Mouse (Mus musculus) hindbrain, embryonic 11.5 days (tissue): ENCODE data around the gene Nedd9. TPM values are rescaled to one million over a fixed set of nuclear protein-coding genes. Genes with fewer than 3 reads are reported as not detected.

Experiments
- ATAC-seq: fragments of 200-750 bp; cut with Nextera tagmentation; 2 replicates; pipeline ENCODE4 v1.8.0; 2017; ENCODE audit warnings: mild to moderate bottlenecking, moderate TSS enrichment, moderate library complexity; ENCODE audit not compliant: low FRiP score
- DNase-seq: peaks from one replicate; pipeline ENCODE4 v3.0.0-alpha.2; 2015; ENCODE audit warnings: low spot score
- H3K27ac ChIP-seq: fragments of 300-500 bp; sonication (generic); 2 replicates; pipeline ENCODE4 v1.5.1; 2014; ENCODE audit warnings: mild to moderate bottlenecking, low read depth, low read length
- H3K27me3 ChIP-seq: fragments of 300-500 bp; sonication (generic); 2 replicates; pipeline ENCODE4 v1.6.1; 2014; ENCODE audit warnings: mild to moderate bottlenecking, low read length, moderate library complexity, mixed read lengths; ENCODE audit not compliant: control insufficient read depth, insufficient read depth
- H3K36me3 ChIP-seq: fragments of 300-500 bp; sonication (generic); 2 replicates; pipeline ENCODE4 v1.6.1; 2014; ENCODE audit warnings: mild to moderate bottlenecking, low read length, moderate library complexity, mixed read lengths; ENCODE audit not compliant: control insufficient read depth, insufficient read depth
- H3K4me1 ChIP-seq: fragments of 300-500 bp; sonication (generic); replicated peaks from 2 replicates; pipeline ENCODE4 v1.6.1; 2014; ENCODE audit warnings: low read length, mixed read lengths; ENCODE audit not compliant: control insufficient read depth, insufficient read depth
- H3K4me2 ChIP-seq: fragments of 300-500 bp; sonication (generic); replicated peaks from 2 replicates; pipeline ENCODE4 v1.6.1; 2014; ENCODE audit warnings: mild to moderate bottlenecking, low read depth, low read length
- H3K4me3 ChIP-seq: fragments of 300-500 bp; sonication (generic); 2 replicates; pipeline ENCODE4 v1.5.1; 2014; ENCODE audit warnings: low read depth, low read length
- H3K9ac ChIP-seq: fragments of 300-500 bp; sonication (generic); 2 replicates; pipeline ENCODE4 v1.6.1; 2014; ENCODE audit warnings: low read depth, low read length
- H3K9me3 ChIP-seq: fragments of 300-500 bp; sonication (generic); 2 replicates; pipeline ENCODE4 v1.6.1; 2016; ENCODE audit warnings: low read length; ENCODE audit not compliant: control insufficient read depth
- WGBS: fragments of 180-500 bp; shearing (Covaris S2); extraction: QIAGEN DNeasy Blood & Tissue Kit; methylation state at CpG from one replicate; pipeline ENCODE4 v1.1.7; 2014; 5-methylcytosine and 5-hydroxymethylcytosine counted together
- polyA plus RNA-seq: library from polyadenylated mRNA; unstranded; fragments of >200 nt; fragmentation: Nextera tagmentation; extraction: Ambion mirVana; gene quantifications from 2 replicates; pipeline ENCODE4 v1.2.1, GENCODE M21; 2014

The Nedd9 gene
- polyA plus RNA-seq, 1 experiment from 2014 or later = 22.6 TPM

DNA sequence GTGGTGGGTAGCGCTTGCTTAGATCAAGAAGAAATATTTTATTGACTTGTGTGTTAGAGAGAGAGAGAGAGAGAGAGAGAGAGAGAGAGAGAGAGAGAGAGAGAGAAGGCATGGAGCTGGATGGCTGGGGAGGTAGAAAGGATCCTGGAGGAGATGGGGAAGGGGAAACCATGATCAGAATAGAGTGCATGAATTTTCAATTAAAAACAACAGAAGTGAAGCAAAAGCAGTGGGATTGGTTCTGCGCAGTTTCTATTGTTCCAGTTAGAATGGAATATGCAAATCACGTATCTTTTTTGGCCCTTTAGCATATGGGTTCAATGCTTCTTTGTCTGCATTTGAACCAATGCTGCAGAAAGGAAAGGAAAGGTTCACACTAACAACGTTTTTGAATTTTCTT lies 45.0 kb downstream of the Nedd9 start:
- peak; percentile 75 for ATAC-seq
- 65% methylated on average over 4 of the region's 4 CpGs for WGBS

DNA sequence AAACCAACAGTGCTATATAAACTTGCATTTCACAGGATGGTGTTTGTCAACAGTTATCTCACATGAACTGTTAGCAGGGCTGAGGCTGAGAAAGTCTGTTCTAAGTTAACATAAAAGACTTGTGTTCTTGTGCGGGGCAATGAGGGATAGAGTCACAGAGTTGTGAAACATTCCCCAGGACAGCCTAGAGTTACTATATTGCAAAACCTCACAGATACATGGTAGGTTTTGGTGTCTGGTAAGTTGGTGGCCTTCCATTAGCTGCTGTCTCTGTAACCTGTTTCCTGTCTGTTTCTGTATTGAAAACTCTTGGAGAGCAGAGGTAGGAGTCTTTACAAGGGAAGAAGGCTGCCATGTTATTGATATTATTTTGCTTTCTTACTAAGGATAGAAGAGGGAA lies 47.0 kb downstream of the Nedd9 start:
- Histone ChIP-seq H3K9me3 (no peaks in the 10 kb centered on the region), H3K4me3 (no peak overlapping the region), H3K9ac (no peak overlapping the region), H3K36me3 (no peaks in the 10 kb centered on the region), H3K4me2 (no peak overlapping the region), H3K27ac (no peak overlapping the region), H3K27me3 (no peaks in the 10 kb centered on the region), H3K4me1 (0 out of 2 replicates have a peak, but pooled peaks cover 3% of the 10 kb centered on the region)
- DNase-seq (no peak), ATAC-seq (no peak)
- WGBS = 87% methylated on average over 1 of the region's 1 CpGs

More for the DNA sequence above, 45.0 kb downstream of the Nedd9 start:
- H3K9ac ChIP-seq = no peak overlapping the region
- H3K4me3 ChIP-seq = no peak overlapping the region
- 0 out of 2 replicates have a peak, but pooled peaks cover 3% of the 10 kb centered on the region for H3K4me1 ChIP-seq
- no peak for DNase-seq
- H3K9me3 ChIP-seq = no peaks in the 10 kb centered on the region
- no peaks in the 10 kb centered on the region for H3K36me3 ChIP-seq
- no peaks in the 10 kb centered on the region for H3K27me3 ChIP-seq
- no peak overlapping the region; the same call in 1 of the 2 replicates for H3K27ac ChIP-seq
- no peak overlapping the region for H3K4me2 ChIP-seq

DNA sequence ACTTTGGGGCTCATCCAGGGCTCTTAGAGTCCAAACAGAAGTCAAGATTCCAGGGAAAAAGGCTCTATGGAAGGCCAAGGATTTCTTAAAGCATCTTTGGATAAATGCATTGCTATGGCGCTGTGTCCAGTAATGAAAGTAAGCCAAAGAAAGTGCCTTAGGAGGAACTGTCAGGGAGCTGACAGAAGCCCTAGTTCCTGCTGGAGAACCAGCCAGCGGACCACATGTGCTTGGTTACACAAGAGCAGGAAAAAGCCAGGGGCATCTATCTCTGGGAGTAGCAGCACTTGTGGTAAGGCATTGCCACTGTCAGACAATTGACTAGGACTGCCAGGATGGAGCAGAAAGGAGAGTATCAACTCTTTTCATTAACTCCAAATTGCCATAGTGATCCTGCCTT lies 49.8 kb downstream of the Nedd9 start:
- DNase-seq = no peak
- H3K36me3 ChIP-seq = no peaks in the 10 kb centered on the region
- H3K9me3 ChIP-seq = no peaks in the 10 kb centered on the region
- no peak overlapping the region for H3K4me3 ChIP-seq
- H3K27ac ChIP-seq = no peak overlapping the region
- WGBS = 96% methylated on average over 2 of the region's 2 CpGs
- H3K4me1 ChIP-seq = no peaks in the 10 kb centered on the region
- no peak overlapping the region for H3K4me2 ChIP-seq
- H3K27me3 ChIP-seq = no peaks in the 10 kb centered on the region
- no peak for ATAC-seq
- H3K9ac ChIP-seq = no peak overlapping the region

DNA sequence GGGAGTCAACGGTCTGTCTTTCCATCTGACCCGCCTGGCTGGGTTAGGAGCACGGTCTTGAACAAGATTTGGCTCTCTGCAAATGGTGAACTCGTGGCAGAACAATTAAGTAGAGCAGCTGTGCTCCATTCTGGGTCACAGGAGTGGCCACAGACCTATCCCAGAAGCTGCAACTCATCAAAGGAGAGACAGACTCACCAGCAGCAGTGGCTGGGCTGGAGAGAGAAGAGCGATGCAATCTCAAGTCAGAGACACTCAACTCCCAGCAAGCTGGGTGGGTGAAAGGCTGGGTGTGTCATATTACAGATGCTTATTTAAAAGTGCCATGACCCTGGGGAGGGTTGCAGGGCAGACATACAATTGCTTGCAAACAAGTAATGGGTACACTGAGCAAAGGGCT lies 50.4 kb downstream of the Nedd9 start:
- WGBS = 82% methylated on average over 5 of the region's 5 CpGs
- H3K27me3 ChIP-seq = no peaks in the 10 kb centered on the region
- H3K4me3 ChIP-seq = no peak overlapping the region
- H3K36me3 ChIP-seq = no peaks in the 10 kb centered on the region
- no peak overlapping the region for H3K27ac ChIP-seq
- H3K9ac ChIP-seq = no peak overlapping the region
- H3K9me3 ChIP-seq = no peaks in the 10 kb centered on the region
- no peak for DNase-seq
- no peak overlapping the region for H3K4me2 ChIP-seq
- ATAC-seq = no peak
- H3K4me1 ChIP-seq = no peaks in the 10 kb centered on the region

DNA sequence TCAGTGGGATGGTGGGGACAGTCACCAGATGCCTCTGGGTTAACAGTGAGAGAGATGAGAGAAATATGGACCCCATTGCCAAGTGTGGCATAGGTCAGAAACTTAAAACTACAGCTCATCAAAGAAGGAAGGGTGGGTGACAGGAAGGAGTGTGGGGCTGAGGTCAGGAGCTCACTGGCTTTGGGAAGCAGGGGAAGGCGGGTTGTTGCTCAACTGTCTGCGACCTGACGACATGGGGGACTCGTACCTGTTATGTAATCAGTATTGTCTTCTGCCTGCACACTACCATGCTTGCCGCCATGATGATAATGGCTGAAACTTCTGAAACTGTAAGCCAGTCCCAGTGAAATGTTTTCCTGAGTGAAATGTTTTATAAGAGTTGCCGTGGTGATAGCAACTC lies 54.0 kb downstream of the Nedd9 start:
- no peak for DNase-seq
- no peaks in the 10 kb centered on the region for H3K9me3 ChIP-seq
- H3K4me1 ChIP-seq = no peaks in the 10 kb centered on the region
- no peak for ATAC-seq
- no peaks in the 10 kb centered on the region for H3K36me3 ChIP-seq
- 86% methylated on average over 6 of the region's 6 CpGs for WGBS
- no peaks in the 10 kb centered on the region for H3K27me3 ChIP-seq
- H3K27ac ChIP-seq = no peak overlapping the region
- no peak overlapping the region for H3K4me3 ChIP-seq
- no peak overlapping the region for H3K9ac ChIP-seq
- H3K4me2 ChIP-seq = no peak overlapping the region

DNA sequence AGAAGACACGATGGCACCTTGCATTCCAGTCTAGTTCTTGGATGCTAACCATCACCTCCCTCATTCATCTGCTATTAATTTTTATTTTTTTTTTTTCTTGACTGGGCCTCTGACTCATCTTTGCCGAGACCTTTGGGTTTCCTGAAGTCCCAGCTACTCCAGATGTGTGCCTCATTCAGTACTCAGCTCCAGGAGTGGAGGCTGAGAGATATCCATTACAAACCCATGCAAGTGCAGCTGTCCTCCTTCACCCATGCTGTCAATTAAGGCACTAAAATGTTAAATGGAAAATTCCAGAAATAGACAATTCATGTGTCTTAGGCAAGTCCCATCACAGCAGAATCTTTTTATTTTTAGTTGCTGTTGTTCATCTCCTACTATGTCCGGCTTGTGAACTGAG lies 55.4 kb downstream of the Nedd9 start:
- no peak for DNase-seq
- H3K4me3 ChIP-seq = no peak overlapping the region
- no peaks in the 10 kb centered on the region for H3K36me3 ChIP-seq
- ATAC-seq = no peak
- no peaks in the 10 kb centered on the region for H3K4me1 ChIP-seq
- H3K9ac ChIP-seq = no peak overlapping the region
- WGBS = 75% methylated on average over 3 of the region's 3 CpGs
- H3K4me2 ChIP-seq = no peak overlapping the region
- no peaks in the 10 kb centered on the region for H3K9me3 ChIP-seq
- H3K27me3 ChIP-seq = no peaks in the 10 kb centered on the region
- no peak overlapping the region for H3K27ac ChIP-seq

DNA sequence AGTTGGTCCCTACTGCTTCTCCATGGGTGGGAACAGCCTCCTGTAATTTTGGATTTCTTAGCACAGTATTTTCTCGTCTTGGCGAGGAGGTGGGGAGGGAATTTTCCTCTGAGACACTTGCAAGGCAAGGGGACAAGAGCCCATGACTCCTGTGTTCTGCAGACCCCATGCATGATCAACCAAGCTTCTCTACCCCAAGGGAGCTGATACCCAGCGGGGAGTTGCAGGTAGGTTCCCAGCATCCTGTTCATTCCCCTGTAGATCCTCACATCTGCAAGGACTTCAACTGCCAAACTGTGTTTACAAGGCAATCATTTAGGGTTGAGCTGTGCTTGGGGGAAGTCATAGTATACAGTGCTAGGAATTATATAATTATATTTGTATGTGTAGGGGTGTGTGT lies 60.1 kb downstream of the Nedd9 start:
- Histone ChIP-seq H3K27me3 (no peaks in the 10 kb centered on the region), H3K27ac (no peak overlapping the region), H3K4me3 (no peak overlapping the region), H3K4me1 (no peaks in the 10 kb centered on the region), H3K9me3 (no peaks in the 10 kb centered on the region), H3K9ac (no peak overlapping the region), H3K4me2 (no peak overlapping the region), H3K36me3 (no peaks in the 10 kb centered on the region)
- no peak for DNase-seq
- no peak for ATAC-seq
- 80% methylated on average over 3 of the region's 3 CpGs for WGBS

DNA sequence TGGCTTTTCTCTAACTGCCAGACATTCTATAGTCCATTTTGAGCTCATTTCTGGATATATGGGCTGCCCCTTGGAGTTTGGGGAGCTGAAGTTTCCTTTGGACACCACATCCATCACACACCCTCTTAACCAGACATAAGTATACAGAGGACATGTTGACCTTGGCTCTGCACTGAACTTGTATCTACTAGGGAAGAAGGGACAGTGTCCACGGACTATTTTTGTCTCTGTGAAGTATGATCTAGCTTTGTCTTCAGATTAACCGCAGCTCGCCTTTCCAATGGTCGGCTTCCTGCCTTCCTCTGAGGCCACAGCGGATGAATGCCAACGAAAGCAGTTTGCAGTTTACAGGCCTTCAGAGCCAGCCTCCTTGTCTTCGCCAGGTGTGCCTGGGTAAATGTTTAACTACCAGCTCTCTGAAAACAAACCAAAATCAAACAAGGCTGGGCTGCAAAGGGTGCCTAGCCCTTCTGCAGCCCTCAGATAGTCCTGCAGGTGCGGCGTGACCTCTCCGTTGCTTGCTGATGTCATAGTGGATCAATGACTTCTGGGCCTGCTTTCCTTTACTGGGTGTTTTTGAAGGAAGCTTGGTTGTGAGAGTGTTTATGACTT lies 63.6 kb downstream of the Nedd9 start:
- H3K36me3 ChIP-seq = no peaks in the 10 kb centered on the region
- no peaks in the 10 kb centered on the region for H3K4me1 ChIP-seq
- no peaks in the 10 kb centered on the region for H3K27me3 ChIP-seq
- WGBS = 90% methylated on average over 10 of the region's 10 CpGs
- ATAC-seq = no peak
- H3K9me3 ChIP-seq = no peaks in the 10 kb centered on the region
- no peak overlapping the region for H3K9ac ChIP-seq
- no peak for DNase-seq
- no peak overlapping the region for H3K4me3 ChIP-seq
- no peak overlapping the region for H3K27ac ChIP-seq
- no peak overlapping the region for H3K4me2 ChIP-seq

DNA sequence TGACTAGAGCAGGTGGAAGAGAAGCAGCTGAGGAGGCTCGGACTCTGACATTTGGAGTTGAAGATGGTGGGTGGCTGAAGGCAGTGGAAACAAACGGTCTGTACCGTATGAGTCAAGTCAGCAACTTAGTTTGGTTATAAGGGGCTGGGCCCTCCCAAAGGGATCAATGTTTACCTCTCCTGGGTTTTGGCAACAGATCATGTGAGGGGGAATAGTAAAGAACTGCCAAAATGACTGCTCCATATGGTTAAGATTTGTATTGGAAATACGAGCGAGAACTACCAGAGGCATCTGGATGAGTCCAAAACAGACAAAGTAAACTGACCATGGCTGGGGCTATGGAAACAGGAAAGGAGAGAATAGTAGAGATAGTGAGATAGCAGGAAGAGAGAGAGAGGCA lies 64.6 kb downstream of the Nedd9 start:
- DNase-seq (no peak), ATAC-seq (no peak)
- no peak overlapping the region for H3K4me3 ChIP-seq
- H3K9me3 ChIP-seq = no peaks in the 10 kb centered on the region
- no peaks in the 10 kb centered on the region for H3K36me3 ChIP-seq
- H3K4me2 ChIP-seq = no peak overlapping the region
- no peaks in the 10 kb centered on the region for H3K27me3 ChIP-seq
- no peaks in the 10 kb centered on the region for H3K4me1 ChIP-seq
- H3K27ac ChIP-seq = no peak overlapping the region
- 91% methylated on average over 5 of the region's 5 CpGs for WGBS
- H3K9ac ChIP-seq = no peak overlapping the region
